Mouse (Mus musculus): ENCODE measurements around the gene Riox2. TPM values are rescaled to one million over a fixed set of nuclear protein-coding genes. Genes with fewer than 3 reads are reported as not detected.
"Not testable (repeated sequence)": the region's sequence is repeated elsewhere in the genome, so short reads cannot be mapped to it uniquely, and the experiment has no call there.

The Riox2 gene
- total RNA-seq (2021), result 10 to 100 TPM; 16.6 to 17.9 TPM

GRCm38 (mm10) chr16:59471637-59472278 lies at the start of gene Riox2:
Riox2 (plus strand) TSS chr16:59471775.
- peak; percentile 63 for DNase-seq (ENCODE audit: low spot score)
- intact Hi-C loops (cut with DNase I), result no loop called here

GRCm38 (mm10) chr16:59427960-59428359 lies 43.6 kb upstream of the Riox2 start:
- intact Hi-C loops (cut with DNase I), result no loop called here
- no peak for DNase-seq (ENCODE audit: low spot score)

- intact Hi-C loops (cut with DNase I), result no loop called here
- DNase-seq (ENCODE audit: low spot score), result no peak
These were observed 38.4 kb upstream of the Riox2 start for GRCm38 (mm10) chr16:59433181-59433580.

GRCm38 (mm10) chr16:59444880-59445559 lies 26.6 kb upstream of the Riox2 start:
- intact Hi-C loops (cut with DNase I), result no loop called here
- no peak for DNase-seq (ENCODE audit: low spot score)

GRCm38 (mm10) chr16:59448181-59448580 lies 23.4 kb upstream of the Riox2 start:
- DNase-seq (ENCODE audit: low spot score), result no peak
- intact Hi-C loops (cut with DNase I), result no loop called here

GRCm38 (mm10) chr16:59449092-59449491 lies 22.5 kb upstream of the Riox2 start:
- intact Hi-C loops (cut with DNase I), result no loop called here
- no peak for DNase-seq (ENCODE audit: low spot score)

GRCm38 (mm10) chr16:59451813-59452212 lies 19.8 kb upstream of the Riox2 start:
- intact Hi-C loops (cut with DNase I), result no loop called here

GRCm38 (mm10) chr16:59459259-59459861 lies 12.2 kb upstream of the Riox2 start:
- intact Hi-C loops (cut with DNase I); DNase-seq (ENCODE audit: low spot score): not testable (repeated sequence)

More at GRCm38 (mm10) chr16:59451813-59452212, 19.8 kb upstream of the Riox2 start:
- DNase-seq (ENCODE audit: low spot score), result no peak

- intact Hi-C loops (cut with DNase I), result no loop called here
- DNase-seq (ENCODE audit: low spot score), result no peak
These were observed 8.0 kb upstream of the Riox2 start for GRCm38 (mm10) chr16:59463567-59463966.

- intact Hi-C loops (cut with DNase I), result no loop called here
These were observed 7.6 kb upstream of the Riox2 start for GRCm38 (mm10) chr16:59463973-59464372.

GRCm38 (mm10) chr16:59469846-59470245 lies 1.7 kb upstream of the Riox2 start:
- intact Hi-C loops (cut with DNase I), result no loop called here

More at GRCm38 (mm10) chr16:59463973-59464372, 7.6 kb upstream of the Riox2 start:
- no peak for DNase-seq (ENCODE audit: low spot score)

GRCm38 (mm10) chr16:59472546-59472945 lies 971 bp downstream of the Riox2 start:
- intact Hi-C loops (cut with DNase I), result no loop called here
- DNase-seq (ENCODE audit: low spot score), result no peak

More at GRCm38 (mm10) chr16:59469846-59470245, 1.7 kb upstream of the Riox2 start:
- DNase-seq (ENCODE audit: low spot score), result no peak

GRCm38 (mm10) chr16:59474788-59475187 lies 3.2 kb downstream of the Riox2 start:
- intact Hi-C loops (cut with DNase I), result loop anchor here (2.0 kb wide), 2 partner anchors 54 to 142 kb away; no protein-coding TSS in a partner anchor
- no peak for DNase-seq (ENCODE audit: low spot score)

- intact Hi-C loops (cut with DNase I), result no loop called here
- DNase-seq (ENCODE audit: low spot score), result no peak
These were observed 6.4 kb downstream of the Riox2 start for GRCm38 (mm10) chr16:59477955-59478354.

GRCm38 (mm10) chr16:59487239-59487638 lies 15.7 kb downstream of the Riox2 start:
- intact Hi-C loops (cut with DNase I), result no loop called here
- DNase-seq (ENCODE audit: low spot score), result no peak

- intact Hi-C loops (cut with DNase I), result no loop called here
These were observed 16.5 kb downstream of the Riox2 start for GRCm38 (mm10) chr16:59487975-59488548.

GRCm38 (mm10) chr16:59493199-59493598 lies 21.6 kb downstream of the Riox2 start:
- no peak for DNase-seq (ENCODE audit: low spot score)
- intact Hi-C loops (cut with DNase I), result no loop called here

More at GRCm38 (mm10) chr16:59487975-59488548, 16.5 kb downstream of the Riox2 start:
- no peak for DNase-seq (ENCODE audit: low spot score)

- intact Hi-C loops (cut with DNase I), result no loop called here
- DNase-seq (ENCODE audit: low spot score), result no peak
These were observed 26.4 kb downstream of the Riox2 start for GRCm38 (mm10) chr16:59497947-59498346.

GRCm38 (mm10) chr16:59499180-59499579 lies 27.6 kb downstream of the Riox2 start:
- no peak for DNase-seq (ENCODE audit: low spot score)
- intact Hi-C loops (cut with DNase I), result no loop called here

- DNase-seq (ENCODE audit: low spot score), result no peak
- intact Hi-C loops (cut with DNase I), result no loop called here
These were observed 38.3 kb downstream of the Riox2 start for GRCm38 (mm10) chr16:59509830-59510229.

GRCm38 (mm10) chr16:59515169-59515568 lies 43.6 kb downstream of the Riox2 start:
- no peak for DNase-seq (ENCODE audit: low spot score)
- intact Hi-C loops (cut with DNase I), result no loop called here

Data from heart, postnatal 25 days (tissue).